Mouse (Mus musculus): ENCODE measurements at regions not wholly inside any gene's neighbourhood (a gene's known extent, or its start where the extent isn't known, plus 50 kb on each side); places are given as distances from the start of the nearest gene placed in this dataset.

DNA sequence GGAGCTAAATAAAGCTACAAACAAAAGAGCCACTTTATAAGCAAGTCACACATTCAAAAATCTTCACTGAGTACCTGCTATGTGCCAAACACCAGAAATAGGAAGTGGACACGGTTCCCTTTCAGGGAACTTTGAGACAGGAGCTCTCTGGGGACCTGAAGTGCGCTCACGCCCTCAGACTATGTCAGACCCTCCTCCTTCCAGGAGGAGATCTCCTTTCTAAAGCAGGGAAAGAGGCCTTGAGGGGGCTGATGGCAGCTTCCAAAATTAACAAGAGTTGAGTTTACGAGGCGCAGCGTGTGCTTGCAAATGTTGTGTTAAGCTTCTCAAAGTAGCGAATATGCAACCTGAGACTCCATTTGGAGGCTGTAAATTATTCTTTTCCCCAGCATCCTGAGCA, 204.0 kb upstream of the Cdh5 start:
- ATAC-seq (ENCODE audit: low FRiP score) (no peak), DNase-seq (ENCODE audit: low spot score, missing footprints) (no peak)
- Histone ChIP-seq H3K27me3 (ENCODE audit: control insufficient read depth, insufficient read depth, low read length) (no peaks in the 10 kb centered on the region), H3K9me3 (ENCODE audit: control insufficient read depth, low read length) (no peaks in the 10 kb centered on the region), H3K4me2 (no peak overlapping the region), H3K36me3 (ENCODE audit: control insufficient read depth, insufficient read depth, low read length) (no peaks in the 10 kb centered on the region), H3K9ac (ENCODE audit: low read length) (no peak overlapping the region), H3K27ac (ENCODE audit: low read depth, low read length) (no peak overlapping the region), H3K4me3 (ENCODE audit: low read depth, low read length) (no peak overlapping the region), H3K4me1 (ENCODE audit: control insufficient read depth, insufficient read depth, low read length) (no peaks in the 10 kb centered on the region)
- 88% methylated on average over 7 of the region's 7 CpGs for WGBS

DNA sequence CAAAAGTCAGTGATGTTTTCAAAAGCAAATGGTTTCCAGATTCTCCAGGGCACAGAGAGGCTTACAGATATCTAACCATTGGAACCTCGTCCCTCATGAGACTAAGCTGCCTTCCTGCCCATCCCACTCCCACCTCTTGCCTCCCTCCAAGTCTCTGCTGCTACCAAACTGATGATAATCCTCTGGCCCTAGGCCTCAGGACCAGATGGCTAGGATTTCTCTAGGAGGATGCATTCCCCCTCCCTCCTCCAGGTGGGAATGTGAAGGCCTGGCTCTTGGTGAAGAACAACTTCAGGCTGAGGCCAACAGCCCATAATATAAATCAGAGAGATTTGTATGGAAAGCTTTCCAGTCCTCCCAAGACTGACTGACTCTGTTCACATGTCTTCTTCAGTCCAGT, 198.9 kb upstream of the Cdh5 start:
- H3K27ac ChIP-seq (ENCODE audit: low read depth, low read length): no peak overlapping the region
- no peaks in the 10 kb centered on the region for H3K27me3 ChIP-seq (ENCODE audit: control insufficient read depth, insufficient read depth, low read length)
- no peak overlapping the region for H3K4me2 ChIP-seq
- 59% methylated on average over 1 of the region's 1 CpGs for WGBS
- H3K9ac ChIP-seq (ENCODE audit: low read length): no peak overlapping the region
- no peaks in the 10 kb centered on the region for H3K4me1 ChIP-seq (ENCODE audit: control insufficient read depth, insufficient read depth, low read length)
- DNase-seq (ENCODE audit: low spot score, missing footprints) (no peak), ATAC-seq (ENCODE audit: low FRiP score) (no peak)
- no peaks in the 10 kb centered on the region for H3K36me3 ChIP-seq (ENCODE audit: control insufficient read depth, insufficient read depth, low read length)
- H3K9me3 ChIP-seq (ENCODE audit: control insufficient read depth, low read length): no peaks in the 10 kb centered on the region
- no peak overlapping the region for H3K4me3 ChIP-seq (ENCODE audit: low read depth, low read length)

DNA sequence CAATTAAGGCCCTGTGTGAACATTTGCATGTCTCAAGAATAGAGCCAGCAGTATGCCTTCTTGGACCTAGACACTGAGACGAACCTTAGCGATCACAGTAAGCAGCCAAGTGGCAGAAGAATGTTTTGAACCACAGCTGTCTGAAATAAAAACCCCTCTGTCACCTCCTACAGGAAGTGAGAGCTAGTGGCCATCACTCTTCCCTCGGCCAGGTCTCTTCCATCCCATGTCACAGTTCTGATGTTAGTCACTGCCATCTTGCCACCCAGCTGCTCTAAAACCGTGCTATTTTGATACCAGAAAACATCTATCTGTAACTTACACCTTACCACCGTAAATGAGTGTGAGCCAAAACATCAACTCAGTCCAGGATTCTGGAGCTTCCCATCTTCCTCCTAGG, 197.8 kb upstream of the Cdh5 start:
- DNase-seq (ENCODE audit: low spot score, missing footprints) (no peak), ATAC-seq (ENCODE audit: low FRiP score) (no peak)
- no peaks in the 10 kb centered on the region for H3K27me3 ChIP-seq (ENCODE audit: control insufficient read depth, insufficient read depth, low read length)
- 86% methylated on average over 5 of the region's 5 CpGs for whole genome bisulfite sequencing
- H3K9me3 ChIP-seq (ENCODE audit: control insufficient read depth, low read length): no peaks in the 10 kb centered on the region
- no peak overlapping the region for H3K27ac ChIP-seq (ENCODE audit: low read depth, low read length)
- H3K36me3 ChIP-seq (ENCODE audit: control insufficient read depth, insufficient read depth, low read length): no peaks in the 10 kb centered on the region
- H3K4me1 ChIP-seq (ENCODE audit: control insufficient read depth, insufficient read depth, low read length): no peaks in the 10 kb centered on the region
- H3K9ac ChIP-seq (ENCODE audit: low read length): no peak overlapping the region
- H3K4me2 ChIP-seq: no peak overlapping the region
- no peak overlapping the region for H3K4me3 ChIP-seq (ENCODE audit: low read depth, low read length)

DNA sequence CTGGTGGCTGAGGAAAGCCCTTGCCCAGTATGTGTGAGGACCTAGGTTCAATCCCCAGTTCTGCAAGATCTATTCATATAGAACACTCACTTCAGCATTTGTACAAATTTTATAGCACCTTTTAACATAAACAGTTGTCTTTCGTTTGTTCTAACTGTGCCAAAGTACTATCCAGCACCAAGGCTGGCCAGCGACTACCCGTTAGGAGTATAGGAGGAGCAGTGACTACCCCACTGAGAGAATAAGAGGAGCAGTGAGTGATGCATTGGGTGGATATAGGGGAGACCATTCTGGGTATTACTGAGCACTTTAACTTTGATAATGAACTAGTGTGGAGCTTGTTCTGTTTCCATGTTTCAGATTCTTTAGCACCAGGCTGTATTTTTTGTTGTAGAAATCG, 193.8 kb upstream of the Cdh5 start:
- ATAC-seq (ENCODE audit: low FRiP score): no peak
- Histone ChIP-seq H3K36me3 (ENCODE audit: control insufficient read depth, insufficient read depth, low read length) (no peaks in the 10 kb centered on the region), H3K4me3 (ENCODE audit: low read depth, low read length) (no peak overlapping the region), H3K27ac (ENCODE audit: low read depth, low read length) (no peak overlapping the region), H3K27me3 (ENCODE audit: control insufficient read depth, insufficient read depth, low read length) (no peaks in the 10 kb centered on the region), H3K9me3 (ENCODE audit: control insufficient read depth, low read length) (no peaks in the 10 kb centered on the region), H3K4me1 (ENCODE audit: control insufficient read depth, insufficient read depth, low read length) (no peaks in the 10 kb centered on the region), H3K9ac (ENCODE audit: low read length) (no peak overlapping the region), H3K4me2 (no peak overlapping the region)
- 82% methylated on average over 4 of the region's 4 CpGs for WGBS
- DNase-seq (ENCODE audit: low spot score, missing footprints): no peak

DNA sequence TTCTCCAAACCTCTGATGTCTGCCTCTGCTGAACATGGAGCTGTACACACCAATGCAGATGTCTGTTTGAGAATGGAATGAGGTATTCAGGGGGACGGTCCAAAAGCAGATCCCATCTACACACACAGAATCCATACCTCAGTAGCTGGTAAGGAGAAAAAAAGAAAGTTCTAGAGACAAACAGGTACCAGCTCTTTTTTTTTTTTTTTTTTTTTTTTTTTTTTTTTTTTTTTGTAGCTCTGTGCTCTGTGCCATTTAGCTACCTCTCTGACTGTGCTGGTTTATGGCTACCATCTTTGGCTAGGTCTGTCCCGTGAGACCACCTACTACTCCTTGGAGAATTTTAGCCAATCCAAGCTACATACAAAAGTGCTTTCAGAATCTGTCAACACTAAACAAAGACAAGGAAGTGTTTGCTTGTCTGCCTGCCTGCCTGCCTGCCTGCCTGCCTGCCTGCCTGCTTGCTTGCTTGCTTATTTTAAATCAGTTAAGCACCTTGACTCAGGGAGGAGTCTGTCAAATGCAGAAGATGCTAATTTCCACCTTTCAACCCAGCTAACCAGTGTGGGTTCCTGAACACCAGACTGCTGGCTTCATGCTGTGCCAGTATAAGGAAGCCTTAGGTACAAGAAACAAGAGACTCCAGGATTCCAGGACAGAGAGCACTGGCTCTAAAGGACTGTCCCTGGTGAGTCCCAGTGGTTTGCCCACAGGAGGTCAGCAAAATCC, 190.0 kb upstream of the Cdh5 start:
- H3K4me2 ChIP-seq: no peak overlapping the region
- no peaks in the 10 kb centered on the region for H3K4me1 ChIP-seq (ENCODE audit: control insufficient read depth, insufficient read depth, low read length)
- no peaks in the 10 kb centered on the region for H3K27me3 ChIP-seq (ENCODE audit: control insufficient read depth, insufficient read depth, low read length)
- 81% methylated on average over 2 of the region's 2 CpGs for WGBS
- DNase-seq (ENCODE audit: low spot score, missing footprints) (no peak), ATAC-seq (ENCODE audit: low FRiP score) (no peak)
- H3K27ac ChIP-seq (ENCODE audit: low read depth, low read length): no peak overlapping the region
- H3K9me3 ChIP-seq (ENCODE audit: control insufficient read depth, low read length): no peaks in the 10 kb centered on the region
- H3K4me3 ChIP-seq (ENCODE audit: low read depth, low read length): no peak overlapping the region
- H3K9ac ChIP-seq (ENCODE audit: low read length): no peak overlapping the region
- no peaks in the 10 kb centered on the region for H3K36me3 ChIP-seq (ENCODE audit: control insufficient read depth, insufficient read depth, low read length)

DNA sequence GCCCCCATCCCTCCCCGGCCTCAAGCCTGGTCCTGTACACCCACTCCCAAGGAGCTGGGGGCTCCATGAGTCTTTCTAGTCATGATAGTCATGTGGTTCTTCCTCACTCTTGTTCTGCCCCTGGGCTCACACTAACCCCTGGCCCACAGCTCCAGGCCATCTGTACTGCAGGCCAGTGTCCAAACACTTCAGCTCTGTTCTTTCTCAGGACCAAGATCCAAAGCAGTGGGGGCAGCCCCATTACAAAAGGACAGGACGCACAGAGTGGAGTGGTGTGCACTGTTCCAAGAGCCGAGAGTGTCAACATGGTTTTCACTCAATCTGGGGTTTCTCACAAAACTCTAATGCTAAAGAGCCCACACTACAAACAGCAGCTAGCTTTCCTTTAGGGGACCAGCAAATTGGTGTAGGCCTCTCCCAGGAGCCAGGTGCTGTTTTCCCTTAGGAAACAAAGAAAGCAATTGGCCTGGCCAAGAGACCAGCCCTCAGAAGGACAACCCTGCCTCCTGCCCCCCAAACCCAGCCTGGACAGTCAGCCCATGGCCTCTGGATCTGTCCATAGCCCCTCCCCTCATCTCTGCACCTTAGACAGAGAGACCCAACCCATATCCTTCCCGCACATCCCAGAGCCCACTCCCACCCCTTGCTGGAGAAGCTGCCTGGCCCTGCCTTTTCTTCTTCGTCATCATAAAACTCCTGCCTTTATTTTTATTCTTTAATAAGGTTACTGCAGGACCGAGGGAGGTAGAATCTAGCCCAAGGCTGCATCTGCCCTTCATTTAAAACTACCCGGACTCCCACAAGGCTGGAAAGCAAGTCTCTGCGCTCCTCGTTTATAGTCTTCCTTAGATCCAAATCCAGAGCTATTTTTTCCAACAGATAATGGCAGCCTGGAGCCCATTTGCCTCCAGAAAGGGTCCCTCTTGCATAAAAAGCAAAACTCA, 188.2 kb upstream of the Cdh5 start:
- Histone ChIP-seq H3K27me3 (ENCODE audit: control insufficient read depth, insufficient read depth, low read length) (no peaks in the 10 kb centered on the region), H3K36me3 (ENCODE audit: control insufficient read depth, insufficient read depth, low read length) (no peaks in the 10 kb centered on the region), H3K4me1 (ENCODE audit: control insufficient read depth, insufficient read depth, low read length) (no peaks in the 10 kb centered on the region), H3K4me2 (no peak overlapping the region), H3K9me3 (ENCODE audit: control insufficient read depth, low read length) (no peaks in the 10 kb centered on the region), H3K27ac (ENCODE audit: low read depth, low read length) (no peak overlapping the region), H3K4me3 (ENCODE audit: low read depth, low read length) (no peak overlapping the region), H3K9ac (ENCODE audit: low read length) (no peak overlapping the region)
- ATAC-seq (ENCODE audit: low FRiP score) (no peak), DNase-seq (ENCODE audit: low spot score, missing footprints) (no peak)
- 86% methylated on average over 9 of the region's 9 CpGs for WGBS

DNA sequence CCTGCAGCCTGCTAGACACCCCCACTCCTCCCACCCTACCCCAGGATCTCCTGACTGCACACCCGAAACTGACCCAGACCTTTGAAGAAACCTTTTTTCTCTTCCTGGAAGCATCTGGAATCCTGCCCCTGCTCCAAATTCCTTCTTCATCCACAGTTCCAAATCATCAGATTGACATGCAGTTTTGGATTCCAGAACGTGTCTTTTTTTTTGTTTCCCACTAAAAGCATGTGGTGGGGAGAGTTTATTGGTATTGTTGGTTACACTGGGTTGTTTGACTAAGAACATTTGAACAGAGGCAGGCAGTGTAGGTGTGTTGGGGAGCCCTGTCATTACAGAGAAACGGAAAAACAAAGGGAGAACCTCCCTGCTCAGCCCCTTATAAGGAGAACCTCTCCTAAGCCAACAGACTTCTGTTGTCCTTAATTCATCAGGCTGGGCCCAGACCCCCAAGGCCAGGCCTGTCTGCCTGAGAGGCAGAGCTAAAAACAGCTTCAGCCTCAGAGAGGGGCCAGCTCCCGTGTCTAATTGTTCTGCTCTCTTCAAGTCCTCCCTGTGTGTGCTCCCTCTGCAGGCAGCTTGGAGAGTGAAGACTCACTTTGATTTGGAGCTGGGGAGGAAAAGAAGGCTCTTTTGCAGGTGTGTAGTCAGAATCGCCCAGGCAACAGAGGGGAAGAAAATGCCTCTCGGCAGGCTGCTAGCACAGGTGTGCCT, 187.3 kb upstream of the Cdh5 start:
- ATAC-seq (ENCODE audit: low FRiP score): 0 out of 2 replicates have a peak, but pooled peaks have one; percentile 61
- Histone ChIP-seq H3K9me3 (ENCODE audit: control insufficient read depth, low read length) (no peaks in the 10 kb centered on the region), H3K36me3 (ENCODE audit: control insufficient read depth, insufficient read depth, low read length) (no peaks in the 10 kb centered on the region), H3K9ac (ENCODE audit: low read length) (no peak overlapping the region), H3K27ac (ENCODE audit: low read depth, low read length) (no peak overlapping the region), H3K4me2 (no peak overlapping the region), H3K27me3 (ENCODE audit: control insufficient read depth, insufficient read depth, low read length) (no peaks in the 10 kb centered on the region), H3K4me1 (ENCODE audit: control insufficient read depth, insufficient read depth, low read length) (no peaks in the 10 kb centered on the region), H3K4me3 (ENCODE audit: low read depth, low read length) (no peak overlapping the region)
- 50% methylated on average over 6 of the region's 6 CpGs for WGBS
- DNase-seq (ENCODE audit: low spot score, missing footprints): no peak

DNA sequence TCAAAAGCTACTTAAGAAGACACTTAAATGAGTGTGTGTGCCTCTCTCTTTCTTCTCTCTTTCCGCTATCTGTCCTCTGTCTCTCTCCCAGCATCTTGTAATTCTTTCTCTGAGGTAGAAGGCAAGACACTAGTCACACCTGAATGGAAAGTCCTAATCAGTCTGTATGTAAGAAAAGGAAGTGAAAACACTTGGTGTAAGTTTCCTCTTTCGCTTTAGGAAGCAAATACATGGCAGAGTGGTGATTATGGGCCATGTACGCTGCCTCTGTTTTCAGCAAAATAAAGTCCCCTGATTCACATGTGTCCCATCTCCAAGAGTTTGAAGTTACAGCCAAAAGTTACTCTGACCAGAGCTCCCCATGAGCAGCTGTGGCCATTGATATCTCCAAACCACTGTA, 182.1 kb upstream of the Cdh5 start:
- 88% methylated on average over 3 of the region's 3 CpGs for WGBS
- ATAC-seq (ENCODE audit: low FRiP score): no peak
- H3K9me3 ChIP-seq (ENCODE audit: control insufficient read depth, low read length): no peaks in the 10 kb centered on the region

DNA sequence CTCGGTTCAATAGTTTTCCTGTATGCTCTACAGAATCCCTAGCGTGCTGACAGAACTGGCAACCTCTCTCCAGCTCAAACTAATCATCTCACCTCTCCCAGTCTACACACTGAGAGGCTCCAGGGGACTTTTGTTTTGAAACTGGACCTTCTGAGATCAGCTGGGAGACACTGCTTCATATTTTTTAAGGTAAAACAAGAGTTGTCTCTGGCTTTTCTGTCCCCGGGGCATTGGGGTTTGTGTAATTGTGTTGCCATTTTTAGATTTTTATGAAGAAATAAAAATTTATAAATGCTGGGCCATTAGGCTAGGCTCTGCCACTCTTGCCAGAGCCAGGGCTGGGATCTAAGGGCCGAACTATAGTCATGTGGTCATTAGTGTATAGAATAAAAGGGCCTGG, 179.8 kb upstream of the Cdh5 start:
- no peaks in the 10 kb centered on the region for H3K4me1 ChIP-seq (ENCODE audit: control insufficient read depth, insufficient read depth, low read length)
- H3K9ac ChIP-seq (ENCODE audit: low read length): no peak overlapping the region
- no peak overlapping the region for H3K4me3 ChIP-seq (ENCODE audit: low read depth, low read length)
- WGBS: 88% methylated on average over 4 of the region's 4 CpGs
- no peaks in the 10 kb centered on the region for H3K27me3 ChIP-seq (ENCODE audit: control insufficient read depth, insufficient read depth, low read length)
- no peak overlapping the region for H3K4me2 ChIP-seq
- no peak overlapping the region for H3K27ac ChIP-seq (ENCODE audit: low read depth, low read length)
- no peak for ATAC-seq (ENCODE audit: low FRiP score)
- H3K9me3 ChIP-seq (ENCODE audit: control insufficient read depth, low read length): no peaks in the 10 kb centered on the region
- no peak for DNase-seq (ENCODE audit: low spot score, missing footprints)
- no peaks in the 10 kb centered on the region for H3K36me3 ChIP-seq (ENCODE audit: control insufficient read depth, insufficient read depth, low read length)

More for the DNA sequence above, 182.1 kb upstream of the Cdh5 start:
- DNase-seq (ENCODE audit: low spot score, missing footprints): no peak
- H3K4me2 ChIP-seq: no peak overlapping the region
- no peaks in the 10 kb centered on the region for H3K36me3 ChIP-seq (ENCODE audit: control insufficient read depth, insufficient read depth, low read length)
- no peaks in the 10 kb centered on the region for H3K4me1 ChIP-seq (ENCODE audit: control insufficient read depth, insufficient read depth, low read length)
- H3K9ac ChIP-seq (ENCODE audit: low read length): no peak overlapping the region
- no peak overlapping the region for H3K27ac ChIP-seq (ENCODE audit: low read depth, low read length)
- no peaks in the 10 kb centered on the region for H3K27me3 ChIP-seq (ENCODE audit: control insufficient read depth, insufficient read depth, low read length)
- no peak overlapping the region for H3K4me3 ChIP-seq (ENCODE audit: low read depth, low read length)

Data from midbrain, embryonic 11.5 days (tissue).